Comparison of ENCODE assay signal across 10 mouse cellular contexts in the genomic region with DNA sequence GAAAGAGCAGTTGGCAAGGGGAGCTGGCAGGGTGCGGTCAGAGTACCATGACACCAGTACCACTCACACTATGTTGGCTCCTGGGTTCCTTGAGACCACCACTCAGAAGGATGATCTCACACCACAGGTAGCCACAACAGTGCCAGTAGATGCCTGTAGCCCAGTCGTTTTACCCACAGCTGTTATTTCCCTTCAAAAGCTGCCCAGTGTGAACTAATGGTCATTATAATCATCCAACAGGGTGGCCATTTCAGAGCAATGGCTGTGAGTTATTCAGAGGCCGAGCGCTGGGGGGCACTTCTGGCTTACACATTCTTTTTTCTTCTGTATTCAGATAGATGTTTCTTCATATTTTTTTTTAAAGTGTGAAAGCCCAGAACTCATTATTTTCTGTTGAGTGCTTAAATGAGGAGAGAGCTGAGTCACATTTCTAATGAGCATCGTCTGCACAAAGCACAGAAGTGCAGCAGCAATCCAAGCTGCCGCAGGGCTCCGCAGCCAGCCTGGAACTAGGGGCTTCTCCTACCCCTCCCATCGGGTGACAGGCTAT.
DNase-seq lines count a peak whose midpoint lies in the region; ATAC-seq and TF ChIP-seq lines count a peak whose summit lies in the region.
"Had no signal": no experiment of that assay in that cellular context is flagged by ENCODE, and none has a peak within 500 bp of the region (broad histone marks: within the 10 kb centered on the region; RNA-seq: fewer than 3 reads in every experiment).

No protein-coding gene starts in this region.

- 0 out of 2 replicates have a peak, but pooled peaks have one; percentile 16 for TF ChIP-seq CTCF in cortical plate, adult 2 months (IDR thresholded peaks at IDR 0.05; ENCODE audit: extremely low read depth, insufficient read depth, low read length)

- peak; percentile 41 for DNase-seq in hindbrain, embryonic 14.5 days (ENCODE audit: low spot score)
- peak; percentile 55 to 66 for DNase-seq in layer of hippocampus, adult 8-10 months (ENCODE audit: low spot score in 2 of 2)
- DNase-seq in lung, postnatal 4 days, result no peak
- DNase-seq in spleen, adult 18-20 months, result no peak
- no peak for DNase-seq in lung, postnatal 36 days
- DNase-seq: embryo, embryonic 11 days had no signal

- no peaks in the 10 kb centered on the region for H3K9me3 ChIP-seq in hindbrain, embryonic 14.5 days (ENCODE audit: control insufficient read depth, low read length)
- no peaks in the 10 kb centered on the region for H3K9me3 ChIP-seq in hindbrain, embryonic 12.5 days (replicated peaks)
- no peaks in the 10 kb centered on the region for H3K9me3 ChIP-seq in neural tube, embryonic 15.5 days (replicated peaks)

- 62% methylated on average over 8 of the region's 8 CpGs for WGBS in hindbrain, embryonic 14.5 days
- WGBS in hindbrain, embryonic 12.5 days, result 68% methylated on average over 8 of the region's 8 CpGs
- WGBS in neural tube, embryonic 15.5 days, result 48% methylated on average over 8 of the region's 8 CpGs

- H3K27me3 ChIP-seq in hindbrain, embryonic 14.5 days (ENCODE audit: control insufficient read depth, insufficient read depth, low read length), result no peaks in the 10 kb centered on the region
- H3K27me3 ChIP-seq in hindbrain, embryonic 12.5 days, result no peaks in the 10 kb centered on the region
- no peaks in the 10 kb centered on the region for H3K27me3 ChIP-seq in neural tube, embryonic 15.5 days (replicated peaks)

- H3K4me3 ChIP-seq in hindbrain, embryonic 14.5 days (replicated peaks; ENCODE audit: low read length), result no peak overlapping the region
- no peak overlapping the region for H3K4me3 ChIP-seq in hindbrain, embryonic 12.5 days
- H3K4me3 ChIP-seq in cortical plate, adult 2 months (ENCODE audit: insufficient read depth, low read length), result no peak overlapping the region
- H3K4me3 ChIP-seq in neural tube, embryonic 15.5 days (replicated peaks), result no peak overlapping the region
- H3K4me3 ChIP-seq: myocyte had no signal

- peak; percentile 73; the same call in 1 of the 2 replicates for ATAC-seq in hindbrain, embryonic 14.5 days (ENCODE audit: low FRiP score)
- no peak for ATAC-seq in hindbrain, embryonic 12.5 days (ENCODE audit: low FRiP score)
- ATAC-seq in neural tube, embryonic 15.5 days (ENCODE audit: low FRiP score), result peak; percentile 55; the same call in 1 of the 2 replicates

- H3K4me2 ChIP-seq in hindbrain, embryonic 14.5 days (replicated peaks), result no peak overlapping the region
- no peak overlapping the region for H3K4me2 ChIP-seq in hindbrain, embryonic 12.5 days (replicated peaks)
- H3K4me2 ChIP-seq in neural tube, embryonic 15.5 days, result no peak overlapping the region

- H3K4me1 ChIP-seq in hindbrain, embryonic 14.5 days (replicated peaks; ENCODE audit: control insufficient read depth, insufficient read depth, low read length), result no peaks in the 10 kb centered on the region
- H3K4me1 ChIP-seq in hindbrain, embryonic 12.5 days, result no peaks in the 10 kb centered on the region
- H3K4me1 ChIP-seq in cortical plate, adult 2 months (ENCODE audit: control insufficient read depth, insufficient read depth, low read length), result peaks cover 3% of the 10 kb centered on the region
- H3K4me1 ChIP-seq in neural tube, embryonic 15.5 days, result 0 out of 2 replicates have a peak, but pooled peaks cover 8% of the 10 kb centered on the region

- no peak for TF ChIP-seq POLR2A in cortical plate, adult 2 months (IDR thresholded peaks at IDR 0.05; ENCODE audit: extremely low read depth, insufficient read depth, low read length)

- H3K36me3 ChIP-seq in hindbrain, embryonic 14.5 days (replicated peaks; ENCODE audit: control insufficient read depth, insufficient read depth), result no peaks in the 10 kb centered on the region
- no peaks in the 10 kb centered on the region for H3K36me3 ChIP-seq in hindbrain, embryonic 12.5 days
- no peaks in the 10 kb centered on the region for H3K36me3 ChIP-seq in neural tube, embryonic 15.5 days

- H3K9ac ChIP-seq in hindbrain, embryonic 14.5 days, result no peak overlapping the region
- no peak overlapping the region for H3K9ac ChIP-seq in hindbrain, embryonic 12.5 days
- no peak overlapping the region for H3K9ac ChIP-seq in neural tube, embryonic 15.5 days (replicated peaks)

- peak overlapping the region; percentile 43; the same call in 1 of the 2 replicates for H3K27ac ChIP-seq in hindbrain, embryonic 14.5 days
- H3K27ac ChIP-seq in hindbrain, embryonic 12.5 days, result no peak overlapping the region
- 0 out of 2 replicates have a peak overlapping the region, but pooled peaks have one; percentile 18 for H3K27ac ChIP-seq in cortical plate, adult 2 months (ENCODE audit: insufficient read depth, low read length)
- no peak overlapping the region; the same call in 1 of the 2 replicates for H3K27ac ChIP-seq in neural tube, embryonic 15.5 days (replicated peaks)

Comparison
In these comparisons a context has a peak if more than half of its experiments do, and no peak if none do; other contexts are left out.
1. H3K27ac ChIP-seq: peak in hindbrain, embryonic 14.5 days (single experiment) and cortical plate, adult 2 months (single experiment); none in hindbrain, embryonic 12.5 days (single experiment) and neural tube, embryonic 15.5 days (single experiment).
2. DNase-seq: peak in hindbrain, embryonic 14.5 days (single experiment) and layer of hippocampus, adult 8-10 months (2 of 2); none in lung, postnatal 4 days (0 of 2), spleen, adult 18-20 months (0 of 2) and lung, postnatal 36 days (single experiment).